Mouse (Mus musculus): Measurements from ENCODE around the gene Asb2.

Gene Asb2

GRCm38 (mm10) chr12:103355746-103356414, at the start of gene Asb2:
TSS of gene Asb2 (minus strand) at chr12:103356001.
- in situ Hi-C loops (cut with MboI, MseI), result no loop called here

- in situ Hi-C loops (cut with MboI, MseI), result no loop called here
These were observed 48.3 kb upstream of the Asb2 start for GRCm38 (mm10) chr12:103404131-103404530.

- in situ Hi-C loops (cut with MboI, MseI), result no loop called here
These were observed 41.0 kb upstream of the Asb2 start for GRCm38 (mm10) chr12:103396751-103397150.

GRCm38 (mm10) chr12:103395486-103396275, 39.9 kb upstream of the Asb2 start:
- in situ Hi-C loops (cut with MboI, MseI), result no loop called here

- in situ Hi-C loops (cut with MboI, MseI), result no loop called here
These were observed 37.7 kb upstream of the Asb2 start for GRCm38 (mm10) chr12:103393528-103393927.

GRCm38 (mm10) chr12:103391098-103391497, 35.3 kb upstream of the Asb2 start:
- in situ Hi-C loops (cut with MboI, MseI), result no loop called here

GRCm38 (mm10) chr12:103389982-103390381, 34.2 kb upstream of the Asb2 start:
- in situ Hi-C loops (cut with MboI, MseI), result no loop called here

- in situ Hi-C loops (cut with MboI, MseI), result no loop called here
These were observed 33.5 kb upstream of the Asb2 start for GRCm38 (mm10) chr12:103389348-103389727.

GRCm38 (mm10) chr12:103388505-103389347, 32.9 kb upstream of the Asb2 start, which contains the start of gene Otub2:
TSS of gene Otub2 (plus strand) at chr12:103388682.
- in situ Hi-C loops (cut with MboI, MseI), result no loop called here

GRCm38 (mm10) chr12:103380226-103380625, 24.4 kb upstream of the Asb2 start:
- in situ Hi-C loops (cut with MboI, MseI), result no loop called here

- in situ Hi-C loops (cut with MboI, MseI), result no loop called here
These were observed 21.0 kb upstream of the Asb2 start for GRCm38 (mm10) chr12:103376774-103377173.

- in situ Hi-C loops (cut with MboI, MseI), result no loop called here
These were observed 20.3 kb upstream of the Asb2 start for GRCm38 (mm10) chr12:103376124-103376523.

- in situ Hi-C loops (cut with MboI, MseI), result no loop called here
These were observed 17.9 kb upstream of the Asb2 start for GRCm38 (mm10) chr12:103373530-103374236.

- in situ Hi-C loops (cut with MboI, MseI), result no loop called here
These were observed 15.9 kb upstream of the Asb2 start for GRCm38 (mm10) chr12:103371711-103372110.

- in situ Hi-C loops (cut with MboI, MseI), result no loop called here
These were observed 15.1 kb upstream of the Asb2 start for GRCm38 (mm10) chr12:103370861-103371260.

GRCm38 (mm10) chr12:103368777-103369176, 13.0 kb upstream of the Asb2 start:
- in situ Hi-C loops (cut with MboI, MseI), result loop anchor here (5.0 kb wide), 2 partner anchors 46 to 226 kb away; no protein-coding TSS in a partner anchor

- in situ Hi-C loops (cut with MboI, MseI), result loop anchor here (5.0 kb wide), 2 partner anchors 46 to 226 kb away; no protein-coding TSS in a partner anchor
These were observed 12.5 kb upstream of the Asb2 start for GRCm38 (mm10) chr12:103368326-103368669.

- in situ Hi-C loops (cut with MboI, MseI), result loop anchor here (5.0 kb wide), 2 partner anchors 45 to 225 kb away; no protein-coding TSS in a partner anchor
These were observed 12.0 kb upstream of the Asb2 start for GRCm38 (mm10) chr12:103367620-103368325.

- in situ Hi-C loops (cut with MboI, MseI), result loop anchor here (5.0 kb wide), 2 partner anchors 45 to 225 kb away; no protein-coding TSS in a partner anchor
These were observed 11.4 kb upstream of the Asb2 start for GRCm38 (mm10) chr12:103367171-103367570.

- in situ Hi-C loops (cut with MboI, MseI), result loop anchor here in 1 of 2 experiments (5.0 kb wide), 1 partner anchor 220 kb away; no protein-coding TSS in a partner anchor
These were observed 6.5 kb upstream of the Asb2 start for GRCm38 (mm10) chr12:103362336-103362735.

Data from T-helper 17 cell (primary cell).